Mouse (Mus musculus) liver, embryonic 12.5 days (tissue): ENCODE data around the gene Rlf. TPM values are rescaled to one million over a fixed set of nuclear protein-coding genes. Genes with fewer than 3 reads are reported as not detected.
A peak's percentile ranks its signal among the peaks of the same experiment; 100 is the strongest.

Experiments
- ATAC-seq: fragments of 200-750 bp; cut with Nextera tagmentation; 2 replicates; pipeline ENCODE4 v1.8.0; 2017; ENCODE audit warnings: moderate number of reproducible peaks, mild to moderate bottlenecking, moderate library complexity
- H3K27ac ChIP-seq: fragments of 300-500 bp; sonication (generic); 2 replicates; pipeline ENCODE4 v1.5.1; 2016; ENCODE audit warnings: mild to moderate bottlenecking
- H3K27me3 ChIP-seq: fragments of 300-500 bp; sonication (generic); replicated peaks from 2 replicates; pipeline ENCODE4 v1.6.1; 2016; ENCODE audit warnings: mild to moderate bottlenecking, moderate library complexity
- H3K36me3 ChIP-seq: fragments of 300-500 bp; sonication (generic); 2 replicates; pipeline ENCODE4 v1.6.1; 2016; ENCODE audit warnings: mild to moderate bottlenecking, moderate library complexity
- H3K4me1 ChIP-seq: fragments of 300-500 bp; sonication (generic); 2 replicates; pipeline ENCODE4 v1.6.1; 2016
- H3K4me2 ChIP-seq: fragments of 300-500 bp; sonication (generic); 2 replicates; pipeline ENCODE4 v1.6.1; 2016; ENCODE audit warnings: mild to moderate bottlenecking, moderate library complexity
- H3K4me3 ChIP-seq: fragments of 300-500 bp; sonication (generic); 2 replicates; pipeline ENCODE4 v1.5.1; 2016; ENCODE audit warnings: mild to moderate bottlenecking, moderate library complexity
- H3K9ac ChIP-seq: fragments of 300-500 bp; sonication (generic); 2 replicates; pipeline ENCODE4 v1.6.1; 2016; ENCODE audit warnings: mild to moderate bottlenecking, moderate library complexity
- H3K9me3 ChIP-seq: fragments of 300-500 bp; sonication (generic); replicated peaks from 2 replicates; pipeline ENCODE4 v1.6.1; 2016; ENCODE audit warnings: mild to moderate bottlenecking, moderate library complexity
- WGBS: fragments of 180-500 bp; shearing (Covaris S2); methylation state at CpG from one replicate; pipeline ENCODE4 v1.1.7; 2016; ENCODE audit not compliant: insufficient replicate concordance; 5-methylcytosine and 5-hydroxymethylcytosine counted together
- polyA plus RNA-seq: library from polyadenylated mRNA; unstranded; fragments of >200 nt; fragmentation: Nextera tagmentation; extraction: Ambion mirVana; gene quantifications from 2 replicates; pipeline ENCODE4 v1.2.1, GENCODE M21; 2016

Rlf gene
- polyA plus RNA-seq, 1 experiment from 2014 or later: 16.1 TPM

DNA sequence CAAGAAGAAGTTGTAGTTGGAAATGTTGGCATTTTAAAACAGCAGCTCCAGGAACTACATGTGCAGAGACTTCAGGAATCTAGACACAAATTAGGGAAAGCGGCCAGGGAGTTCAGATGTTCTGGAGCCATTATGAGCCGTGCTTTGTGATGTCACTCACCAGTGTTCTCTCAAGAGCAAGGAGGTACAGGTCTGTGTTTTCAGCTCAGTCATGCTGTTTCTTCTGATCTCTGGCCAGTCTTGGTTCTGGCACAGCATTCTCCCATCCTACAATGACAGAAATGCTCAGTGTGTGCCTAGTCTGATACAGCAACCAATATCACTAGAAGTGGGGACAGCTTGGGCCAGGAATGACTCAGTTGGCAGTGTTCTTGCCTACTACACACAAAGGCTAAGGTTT lies 105.8 kb downstream of the Rlf start, which contains the start of gene Tmco2:
Gene Tmco2 (minus strand): TSS at position 101 of the 400 bp plus-strand sequence.
- WGBS: 72% methylated on average over 2 of the region's 2 CpGs
- H3K4me2 ChIP-seq: no peak within 1 kb of the TSS
- H3K36me3 ChIP-seq: no peaks in the 10 kb centered on the region
- H3K27me3 ChIP-seq: 0 out of 2 replicates have a peak, but pooled peaks cover 6% of the 10 kb centered on the region
- no peaks in the 10 kb centered on the region for H3K4me1 ChIP-seq
- H3K4me3 ChIP-seq: no peak within 1 kb of the TSS
- H3K9me3 ChIP-seq: no peaks in the 10 kb centered on the region
- no peak for ATAC-seq
- H3K27ac ChIP-seq: no peak within 1 kb of the TSS
- no peak within 1 kb of the TSS for H3K9ac ChIP-seq

- Histone ChIP-seq H3K4me3 (no peak overlapping the region), H3K27me3 (0 out of 2 replicates have a peak, but pooled peaks cover 6% of the 10 kb centered on the region), H3K27ac (no peak overlapping the region), H3K9ac (no peak overlapping the region), H3K9me3 (no peaks in the 10 kb centered on the region), H3K36me3 (no peaks in the 10 kb centered on the region), H3K4me1 (no peaks in the 10 kb centered on the region), H3K4me2 (no peak overlapping the region)
- 72% methylated on average over 4 of the region's 4 CpGs for WGBS
- ATAC-seq: no peak
These were observed 111.6 kb downstream of the Rlf start for GRCm38 (mm10) chr4:121103304-121103703.

- Histone ChIP-seq H3K36me3 (peaks cover 27% of the 10 kb centered on the region), H3K27me3 (no peaks in the 10 kb centered on the region), H3K4me3 (peak within 1 kb of the TSS; percentile 77), H3K9me3 (no peaks in the 10 kb centered on the region), H3K4me1 (peaks cover 11% of the 10 kb centered on the region), H3K27ac (peak within 1 kb of the TSS; percentile 79), H3K4me2 (peak within 1 kb of the TSS; percentile 81), H3K9ac (peak within 1 kb of the TSS; percentile 81)
- peak; percentile 90 for ATAC-seq
- under 1% methylated on average over 39 of the region's 39 CpGs for WGBS
These were observed 117.1 kb downstream of the Rlf start, which contains the start of gene Zmpste24 for GRCm38 (mm10) chr4:121097650-121098378. TSS of gene Zmpste24 (minus strand) at chr4:121098241.

Other genes with a start within 250 kb of the Rlf start
- gene Smap2, start 197.8 kb downstream of the Rlf start, polyA plus RNA-seq: 45.5 and 46.9 TPM in 2 replicates
- gene Col9a2, start 175.7 kb downstream of the Rlf start, polyA plus RNA-seq: 2.7 and 3.7 TPM in 2 replicates
- gene Zmpste24, start 116.8 kb downstream of the Rlf start, polyA plus RNA-seq: 30.8 and 31.9 TPM in 2 replicates
- gene Tmco2, start 105.9 kb downstream of the Rlf start, polyA plus RNA-seq: not detected in 2 replicates
- gene Gm12888, start 109.8 kb upstream of the Rlf start, polyA plus RNA-seq: not detected in 2 replicates
- gene Gm12886, start 208.0 kb upstream of the Rlf start, polyA plus RNA-seq: not detected in 2 replicates